Mouse (Mus musculus) bone marrow macrophage, adult 2 months (primary cell): ENCODE data around the gene Dars2.

Source experiments
- CTCF ChIP-seq: IDR thresholded peaks from 2 replicates; pipeline ENCODE4 v1.5.1; 2012; ENCODE audit warnings: low read depth, mild to moderate bottlenecking, low read length, moderate library complexity
- POLR2A ChIP-seq: IDR thresholded peaks from 2 replicates; pipeline ENCODE4 v1.6.1; 2012; ENCODE audit warnings: mild to moderate bottlenecking, low read depth, low read length, borderline replicate concordance

DNA sequence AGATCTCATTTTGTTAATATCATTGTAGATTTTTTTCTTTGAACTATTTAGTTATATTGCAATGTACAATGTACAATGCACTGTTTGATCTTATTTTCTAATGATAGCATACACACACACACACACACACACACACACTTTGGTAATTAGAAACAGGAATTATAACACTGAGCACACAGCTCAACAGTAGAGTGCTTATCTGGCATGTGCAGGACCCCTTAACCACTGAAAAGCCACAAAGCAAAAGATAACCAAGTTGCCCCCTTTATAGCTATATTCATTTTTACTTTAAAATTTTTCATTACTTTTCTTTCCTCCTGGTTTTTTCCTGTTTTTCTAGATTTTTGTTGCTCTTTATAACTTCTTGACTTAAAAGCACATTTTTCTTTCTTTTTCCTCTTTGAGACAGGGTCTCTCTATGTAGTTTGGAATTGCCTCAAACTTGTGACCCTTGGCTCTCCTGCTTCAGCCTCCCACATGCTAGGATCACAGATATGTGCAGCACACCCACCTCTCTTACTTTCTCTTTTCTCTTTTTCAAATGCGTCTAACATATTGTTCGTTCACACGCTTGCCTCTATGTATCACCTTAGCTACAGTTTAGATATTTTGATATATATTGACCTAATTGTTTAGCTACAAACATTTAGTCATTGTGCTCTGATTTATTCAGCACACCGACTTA, 29.4 kb upstream of the Dars2 start:
- TF ChIP-seq CTCF: no peak
- no peak for TF ChIP-seq POLR2A
